Mouse (Mus musculus): Measurements from ENCODE around the gene Dync2li1. TPM values are rescaled to one million over a fixed set of nuclear protein-coding genes. Genes with fewer than 3 reads are reported as not detected.

The Dync2li1 gene
- polyA plus RNA-seq, 1 experiment = 23.0 TPM

GRCm38 (mm10) chr17:84646477-84646876 is 20.2 kb downstream of the Dync2li1 start:
- no peak for DNase-seq (ENCODE audit: low read depth)
- no peak for TF ChIP-seq CTCF (IDR thresholded peaks at IDR 0.05; ENCODE audit: borderline replicate concordance, extremely low read depth, insufficient read depth, insufficient read length)
- TF ChIP-seq POLR2A (IDR thresholded peaks at IDR 0.05; ENCODE audit: borderline replicate concordance, extremely low read depth, insufficient read depth, insufficient read length, poor library complexity, severe bottlenecking) = no peak

- TF ChIP-seq CTCF (IDR thresholded peaks at IDR 0.05; ENCODE audit: borderline replicate concordance, extremely low read depth, insufficient read depth, insufficient read length) = no peak
- TF ChIP-seq POLR2A (IDR thresholded peaks at IDR 0.05; ENCODE audit: borderline replicate concordance, extremely low read depth, insufficient read depth, insufficient read length, poor library complexity, severe bottlenecking) = no peak
- no peak for DNase-seq (ENCODE audit: low read depth)
Observed at GRCm38 (mm10) chr17:84647630-84648029, 21.3 kb downstream of the Dync2li1 start.

- DNase-seq (ENCODE audit: low read depth) = no peak
- no peak for TF ChIP-seq CTCF (IDR thresholded peaks at IDR 0.05; ENCODE audit: borderline replicate concordance, extremely low read depth, insufficient read depth, insufficient read length)
- TF ChIP-seq POLR2A (IDR thresholded peaks at IDR 0.05; ENCODE audit: borderline replicate concordance, extremely low read depth, insufficient read depth, insufficient read length, poor library complexity, severe bottlenecking) = no peak
Observed at GRCm38 (mm10) chr17:84650302-84651017, 24.2 kb downstream of the Dync2li1 start.

- TF ChIP-seq CTCF (IDR thresholded peaks at IDR 0.05; ENCODE audit: borderline replicate concordance, extremely low read depth, insufficient read depth, insufficient read length) (no peak), POLR2A (IDR thresholded peaks at IDR 0.05; ENCODE audit: borderline replicate concordance, extremely low read depth, insufficient read depth, insufficient read length, poor library complexity, severe bottlenecking) (no peak)
- no peak for DNase-seq (ENCODE audit: low read depth)
Observed at GRCm38 (mm10) chr17:84653544-84653943, 27.2 kb downstream of the Dync2li1 start.

- no peak for DNase-seq (ENCODE audit: low read depth)
- no peak for TF ChIP-seq POLR2A (IDR thresholded peaks at IDR 0.05; ENCODE audit: borderline replicate concordance, extremely low read depth, insufficient read depth, insufficient read length, poor library complexity, severe bottlenecking)
- TF ChIP-seq CTCF (IDR thresholded peaks at IDR 0.05; ENCODE audit: borderline replicate concordance, extremely low read depth, insufficient read depth, insufficient read length) = no peak
Observed at GRCm38 (mm10) chr17:84656205-84656604, 29.9 kb downstream of the Dync2li1 start.

- DNase-seq (ENCODE audit: low read depth) = peak; percentile 73
- TF ChIP-seq POLR2A (IDR thresholded peaks at IDR 0.05; ENCODE audit: borderline replicate concordance, extremely low read depth, insufficient read depth, insufficient read length, poor library complexity, severe bottlenecking) = no peak
- TF ChIP-seq CTCF (IDR thresholded peaks at IDR 0.05; ENCODE audit: borderline replicate concordance, extremely low read depth, insufficient read depth, insufficient read length) = no peak
Observed at GRCm38 (mm10) chr17:84656653-84657421, 30.5 kb downstream of the Dync2li1 start.

GRCm38 (mm10) chr17:84657422-84657732 is 31.1 kb downstream of the Dync2li1 start:
- no peak for TF ChIP-seq CTCF (IDR thresholded peaks at IDR 0.05; ENCODE audit: borderline replicate concordance, extremely low read depth, insufficient read depth, insufficient read length)
- no peak for TF ChIP-seq POLR2A (IDR thresholded peaks at IDR 0.05; ENCODE audit: borderline replicate concordance, extremely low read depth, insufficient read depth, insufficient read length, poor library complexity, severe bottlenecking)
- DNase-seq (ENCODE audit: low read depth) = no peak

GRCm38 (mm10) chr17:84657782-84658181 is 31.5 kb downstream of the Dync2li1 start:
- no peak for DNase-seq (ENCODE audit: low read depth)
- TF ChIP-seq POLR2A (IDR thresholded peaks at IDR 0.05; ENCODE audit: borderline replicate concordance, extremely low read depth, insufficient read depth, insufficient read length, poor library complexity, severe bottlenecking) (no peak), CTCF (IDR thresholded peaks at IDR 0.05; ENCODE audit: borderline replicate concordance, extremely low read depth, insufficient read depth, insufficient read length) (no peak)

- DNase-seq (ENCODE audit: low read depth) = no peak
- TF ChIP-seq CTCF (IDR thresholded peaks at IDR 0.05; ENCODE audit: borderline replicate concordance, extremely low read depth, insufficient read depth, insufficient read length) (no peak), POLR2A (IDR thresholded peaks at IDR 0.05; ENCODE audit: borderline replicate concordance, extremely low read depth, insufficient read depth, insufficient read length, poor library complexity, severe bottlenecking) (no peak)
Observed at GRCm38 (mm10) chr17:84658195-84658594, 31.9 kb downstream of the Dync2li1 start.

GRCm38 (mm10) chr17:84658951-84659350 is 32.7 kb downstream of the Dync2li1 start:
- TF ChIP-seq CTCF (IDR thresholded peaks at IDR 0.05; ENCODE audit: borderline replicate concordance, extremely low read depth, insufficient read depth, insufficient read length) = no peak
- TF ChIP-seq POLR2A (IDR thresholded peaks at IDR 0.05; ENCODE audit: borderline replicate concordance, extremely low read depth, insufficient read depth, insufficient read length, poor library complexity, severe bottlenecking) = no peak
- DNase-seq (ENCODE audit: low read depth) = no peak

- DNase-seq (ENCODE audit: low read depth) = no peak
- TF ChIP-seq CTCF (IDR thresholded peaks at IDR 0.05; ENCODE audit: borderline replicate concordance, extremely low read depth, insufficient read depth, insufficient read length) = no peak
- TF ChIP-seq POLR2A (IDR thresholded peaks at IDR 0.05; ENCODE audit: borderline replicate concordance, extremely low read depth, insufficient read depth, insufficient read length, poor library complexity, severe bottlenecking) = no peak
Observed at GRCm38 (mm10) chr17:84665053-84665452, 38.8 kb downstream of the Dync2li1 start.

- TF ChIP-seq CTCF (IDR thresholded peaks at IDR 0.05; ENCODE audit: borderline replicate concordance, extremely low read depth, insufficient read depth, insufficient read length) = no peak
- DNase-seq (ENCODE audit: low read depth) = no peak
Observed at GRCm38 (mm10) chr17:84665691-84666090, 39.4 kb downstream of the Dync2li1 start.

Data from brain, embryonic 14.5 days (tissue).